Mouse (Mus musculus) stomach, postnatal 0 days (tissue): Measurements from ENCODE around the gene Prcd. TPM values are rescaled to one million over a fixed set of nuclear protein-coding genes. Genes with fewer than 3 reads are reported as not detected.
A peak's percentile ranks its signal among the peaks of the same experiment; 100 is the strongest.
"Not testable (repeated sequence)": the region's sequence is repeated elsewhere in the genome, so short reads cannot be mapped to it uniquely, and the experiment has no call there.

ENCODE experiments used
- ATAC-seq: fragments of 200-750 bp; cut with Nextera tagmentation; 2 replicates; pipeline ENCODE4 v1.8.0; 2017; ENCODE audit not compliant: low FRiP score, low TSS enrichment
- DNase-seq: peaks from one replicate; pipeline ENCODE4 v3.0.0-alpha.2; 2016; ENCODE audit warnings: low spot score
- H3K27ac ChIP-seq: fragments of 300-500 bp; sonication (generic); replicated peaks from 2 replicates; pipeline ENCODE4 v1.5.1; 2014; ENCODE audit warnings: mild to moderate bottlenecking, control low read depth
- H3K27me3 ChIP-seq: fragments of 300-500 bp; sonication (generic); 2 replicates; pipeline ENCODE4 v1.6.1; 2014; ENCODE audit warnings: low read length; ENCODE audit not compliant: control insufficient read depth, insufficient read depth
- H3K36me3 ChIP-seq: fragments of 300-500 bp; sonication (generic); 2 replicates; pipeline ENCODE4 v1.6.1; 2014; ENCODE audit warnings: low read length, mixed read lengths; ENCODE audit not compliant: control insufficient read depth, insufficient read depth
- H3K4me1 ChIP-seq: fragments of 300-500 bp; sonication (generic); replicated peaks from 2 replicates; pipeline ENCODE4 v1.6.1; 2014; ENCODE audit warnings: antibody characterized with exemption; ENCODE audit not compliant: control insufficient read depth, insufficient read depth
- H3K4me2 ChIP-seq: fragments of 300-500 bp; sonication (generic); replicated peaks from 2 replicates; pipeline ENCODE4 v1.6.1; 2014; ENCODE audit warnings: low read depth, mild to moderate bottlenecking, control low read depth, moderate library complexity
- H3K4me3 ChIP-seq: fragments of 300-500 bp; sonication (generic); 2 replicates; pipeline ENCODE4 v1.5.1; 2014; ENCODE audit warnings: low read depth, low read length, control low read depth
- H3K9ac ChIP-seq: fragments of 300-500 bp; sonication (generic); 2 replicates; pipeline ENCODE4 v1.6.1; 2014; ENCODE audit warnings: mild to moderate bottlenecking, low read length, control low read depth, mixed read lengths
- H3K9me3 ChIP-seq: fragments of 300-500 bp; sonication (generic); 2 replicates; pipeline ENCODE4 v1.6.1; 2016; ENCODE audit warnings: low read length; ENCODE audit not compliant: control insufficient read depth
- CTCF ChIP-seq: IDR thresholded peaks from 2 replicates; pipeline ENCODE4 v1.5.1; 2016; ENCODE audit warnings: antibody characterized with exemption, low read depth, mild to moderate bottlenecking, moderate library complexity
- EP300 ChIP-seq: optimal IDR thresholded peaks from 2 replicates; pipeline ENCODE3; 2016; ENCODE audit warnings: antibody characterized with exemption
- WGBS: fragments of 180-500 bp; shearing (Covaris S2); extraction: QIAGEN DNeasy Blood & Tissue Kit; methylation state at CpG from one replicate; pipeline ENCODE4 v1.1.7; 2014; 5-methylcytosine and 5-hydroxymethylcytosine counted together
- polyA plus RNA-seq: library from polyadenylated mRNA; unstranded; fragments of >200 nt; fragmentation: Nextera tagmentation; extraction: Ambion mirVana; gene quantifications from 2 replicates; pipeline ENCODE4 v1.2.1, GENCODE M21; 2015

Gene Prcd
- polyA plus RNA-seq, 1 experiment from 2014 or later = 2.6 TPM

- Histone ChIP-seq H3K4me3 (no peak overlapping the region), H3K36me3 (no peaks in the 10 kb centered on the region), H3K4me1 (no peaks in the 10 kb centered on the region), H3K9me3 (no peaks in the 10 kb centered on the region), H3K27ac (0 out of 2 replicates have a peak overlapping the region, but pooled peaks have one; percentile 30), H3K27me3 (no peaks in the 10 kb centered on the region), H3K4me2 (no peak overlapping the region), H3K9ac (no peak overlapping the region)
- TF ChIP-seq EP300 (no peak), CTCF (no peak)
- no peak for DNase-seq
- ATAC-seq = no peak
- WGBS = 59% methylated on average over 9 of the region's 9 CpGs
These were observed 13.2 kb downstream of the Prcd start for GRCm38 (mm10) chr11:116666566-116666965.

- H3K4me3 ChIP-seq, H3K27ac ChIP-seq, H3K9me3 ChIP-seq, H3K4me2 ChIP-seq, H3K36me3 ChIP-seq, H3K27me3 ChIP-seq, ATAC-seq, H3K9ac ChIP-seq, H3K4me1 ChIP-seq, DNase-seq: not testable (repeated sequence)
- 79% methylated on average over 3 of the region's 5 CpGs for WGBS
These were observed 13.7 kb downstream of the Prcd start for GRCm38 (mm10) chr11:116667012-116667411.

- Histone ChIP-seq H3K9ac (no peak overlapping the region), H3K4me2 (no peak overlapping the region), H3K4me1 (no peaks in the 10 kb centered on the region), H3K36me3 (no peaks in the 10 kb centered on the region), H3K27ac (peak overlapping the region; percentile 53), H3K27me3 (no peaks in the 10 kb centered on the region), H3K4me3 (no peak overlapping the region), H3K9me3 (no peaks in the 10 kb centered on the region)
- no peak for TF ChIP-seq CTCF
- TF ChIP-seq EP300 = no peak
- no peak for DNase-seq
- WGBS = 65% methylated on average over 8 of the region's 8 CpGs
- ATAC-seq = no peak
These were observed 14.6 kb downstream of the Prcd start for GRCm38 (mm10) chr11:116667930-116668329.

GRCm38 (mm10) chr11:116668381-116668825 lies 15.1 kb downstream of the Prcd start:
- no peaks in the 10 kb centered on the region for H3K36me3 ChIP-seq
- H3K4me3 ChIP-seq = no peak overlapping the region
- H3K27me3 ChIP-seq = no peaks in the 10 kb centered on the region
- ATAC-seq (no peak), DNase-seq (no peak)
- no peak overlapping the region for H3K9ac ChIP-seq
- TF ChIP-seq CTCF = no peak
- TF ChIP-seq EP300 = no peak
- H3K4me1 ChIP-seq = no peaks in the 10 kb centered on the region
- peak overlapping the region; percentile 24; the same call in 1 of the 2 replicates for H3K27ac ChIP-seq
- 74% methylated on average over 10 of the region's 10 CpGs for WGBS
- no peak overlapping the region for H3K4me2 ChIP-seq
- H3K9me3 ChIP-seq = no peaks in the 10 kb centered on the region

- Histone ChIP-seq H3K9me3 (no peaks in the 10 kb centered on the region), H3K9ac (no peak overlapping the region), H3K36me3 (0 out of 2 replicates have a peak, but pooled peaks cover 3% of the 10 kb centered on the region), H3K27me3 (no peaks in the 10 kb centered on the region), H3K27ac (peak overlapping the region; percentile 24; the same call in 1 of the 2 replicates), H3K4me2 (no peak overlapping the region), H3K4me1 (no peaks in the 10 kb centered on the region), H3K4me3 (no peak overlapping the region)
- ATAC-seq = no peak
- DNase-seq = no peak
- TF ChIP-seq EP300 = no peak
- TF ChIP-seq CTCF = peak; percentile 65
- 46% methylated on average over 7 of the region's 7 CpGs for WGBS
These were observed 15.5 kb downstream of the Prcd start for GRCm38 (mm10) chr11:116668839-116669238.

GRCm38 (mm10) chr11:116669316-116669715 lies 16.0 kb downstream of the Prcd start:
- Histone ChIP-seq H3K4me1 (no peaks in the 10 kb centered on the region), H3K27ac (no peak overlapping the region), H3K27me3 (no peaks in the 10 kb centered on the region), H3K36me3 (0 out of 2 replicates have a peak, but pooled peaks cover 4% of the 10 kb centered on the region), H3K4me2 (no peak overlapping the region), H3K4me3 (no peak overlapping the region), H3K9me3 (no peaks in the 10 kb centered on the region), H3K9ac (no peak overlapping the region)
- WGBS = 18% methylated on average over 5 of the region's 5 CpGs
- ATAC-seq (no peak), DNase-seq (no peak)
- TF ChIP-seq EP300 (no peak), CTCF (no peak)
